Mouse (Mus musculus) spleen, adult 2 months (tissue): ENCODE results near the gene Hnrnpa3.

Experiments used
- CTCF ChIP-seq: fragments of 200-500 bp; IDR thresholded peaks from 2 replicates; pipeline ENCODE4 v1.5.1; 2011; ENCODE audit warnings: mild to moderate bottlenecking, inconsistent platforms; ENCODE audit not compliant: insufficient read depth, insufficient read length, insufficient replicate concordance; ENCODE audit errors: extremely low read depth
- POLR2A ChIP-seq: fragments of 200-500 bp; IDR thresholded peaks from 2 replicates; pipeline ENCODE4 v1.6.1; 2011; ENCODE audit warnings: low read depth, low read length, inconsistent platforms

DNA sequence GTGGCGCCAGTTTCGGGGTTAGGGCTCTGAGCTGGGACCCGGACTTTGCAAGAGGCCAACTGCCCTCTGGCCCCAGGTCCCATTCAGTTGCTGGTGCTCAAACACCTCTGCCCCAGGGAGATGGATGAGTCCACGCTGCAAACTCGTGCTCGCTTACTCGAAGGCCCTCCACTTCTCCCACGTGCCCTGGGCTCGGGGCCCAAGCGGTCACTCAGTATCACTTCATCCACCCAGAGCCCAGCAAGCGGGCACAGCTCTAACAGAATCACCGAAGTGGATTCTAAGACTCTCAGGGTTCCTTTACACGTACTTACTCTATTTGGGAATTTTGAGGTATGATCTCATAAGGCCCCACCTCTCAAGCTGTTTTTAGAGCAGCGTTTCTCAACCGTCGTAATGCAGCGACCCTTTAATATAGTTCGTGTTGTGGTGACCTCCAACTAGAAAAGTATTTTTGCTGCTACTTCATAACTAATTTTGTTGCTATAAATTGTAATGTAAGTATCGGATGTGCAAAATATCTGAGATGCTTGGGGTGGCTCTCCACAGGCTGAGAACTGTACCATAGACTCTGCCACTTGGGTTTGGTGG lies 46.2 kb downstream of the Hnrnpa3 start:
- TF ChIP-seq CTCF (no peak), POLR2A (no peak)
